Mouse (Mus musculus) stomach, postnatal 0 days (tissue): ENCODE data around the gene Hivep1.

Experiments used
- CTCF ChIP-seq: IDR thresholded peaks from 2 replicates; pipeline ENCODE4 v1.5.1; 2016; ENCODE audit warnings: antibody characterized with exemption, low read depth, mild to moderate bottlenecking, moderate library complexity
- EP300 ChIP-seq: optimal IDR thresholded peaks from 2 replicates; pipeline ENCODE3; 2016; ENCODE audit warnings: antibody characterized with exemption

- TF ChIP-seq CTCF (no peak), EP300 (no peak)
Observed at GRCm38 (mm10) chr13:42119062-42119461, 67.2 kb downstream of the Hivep1 start.
